Mouse (Mus musculus) kidney, embryonic 15.5 days (tissue): Measurements from ENCODE around the gene Sfxn5. TPM values are rescaled to one million over a fixed set of nuclear protein-coding genes. Genes with fewer than 3 reads are reported as not detected.
A peak's percentile ranks its signal among the peaks of the same experiment; 100 is the strongest.

Experiments used
- ATAC-seq: fragments of 200-750 bp; cut with Nextera tagmentation; replicated peaks from 2 replicates; pipeline ENCODE4 v1.8.0; 2017; ENCODE audit warnings: moderate TSS enrichment; ENCODE audit not compliant: low FRiP score
- H3K27ac ChIP-seq: fragments of 300-500 bp; sonication (generic); 2 replicates; pipeline ENCODE4 v1.5.1; 2015; ENCODE audit warnings: mild to moderate bottlenecking, inconsistent platforms
- H3K27me3 ChIP-seq: fragments of 300-500 bp; sonication (generic); 2 replicates; pipeline ENCODE4 v1.6.1; 2015; ENCODE audit warnings: inconsistent platforms
- H3K36me3 ChIP-seq: fragments of 300-500 bp; sonication (generic); 2 replicates; pipeline ENCODE4 v1.6.1; 2015; ENCODE audit warnings: inconsistent platforms
- H3K4me1 ChIP-seq: fragments of 300-500 bp; sonication (generic); 2 replicates; pipeline ENCODE4 v1.6.1; 2015; ENCODE audit warnings: inconsistent platforms
- H3K4me2 ChIP-seq: fragments of 300-500 bp; sonication (generic); 2 replicates; pipeline ENCODE4 v1.6.1; 2015; ENCODE audit warnings: moderate library complexity, mild to moderate bottlenecking, inconsistent platforms
- H3K4me3 ChIP-seq: fragments of 300-500 bp; sonication (generic); replicated peaks from 2 replicates; pipeline ENCODE4 v1.5.1; 2015; ENCODE audit warnings: mild to moderate bottlenecking, inconsistent platforms
- H3K9ac ChIP-seq: fragments of 300-500 bp; sonication (generic); 2 replicates; pipeline ENCODE4 v1.6.1; 2015; ENCODE audit warnings: mild to moderate bottlenecking, inconsistent platforms
- H3K9me3 ChIP-seq: fragments of 300-500 bp; sonication (generic); replicated peaks from 2 replicates; pipeline ENCODE4 v1.6.1; 2016; ENCODE audit warnings: inconsistent platforms
- WGBS: fragments of 180-500 bp; shearing (Covaris S2); methylation state at CpG from one replicate; pipeline ENCODE4 v1.1.7; 2015; ENCODE audit warnings: mixed read lengths; 5-methylcytosine and 5-hydroxymethylcytosine counted together
- polyA plus RNA-seq: library from polyadenylated mRNA; unstranded; fragments of >200 nt; fragmentation: Nextera tagmentation; extraction: Ambion mirVana; gene quantifications from 2 replicates; pipeline ENCODE4 v1.2.1, GENCODE M21; 2015

Sfxn5 gene
- polyA plus RNA-seq, 1 experiment from 2014 or later = 12.9 TPM

DNA sequence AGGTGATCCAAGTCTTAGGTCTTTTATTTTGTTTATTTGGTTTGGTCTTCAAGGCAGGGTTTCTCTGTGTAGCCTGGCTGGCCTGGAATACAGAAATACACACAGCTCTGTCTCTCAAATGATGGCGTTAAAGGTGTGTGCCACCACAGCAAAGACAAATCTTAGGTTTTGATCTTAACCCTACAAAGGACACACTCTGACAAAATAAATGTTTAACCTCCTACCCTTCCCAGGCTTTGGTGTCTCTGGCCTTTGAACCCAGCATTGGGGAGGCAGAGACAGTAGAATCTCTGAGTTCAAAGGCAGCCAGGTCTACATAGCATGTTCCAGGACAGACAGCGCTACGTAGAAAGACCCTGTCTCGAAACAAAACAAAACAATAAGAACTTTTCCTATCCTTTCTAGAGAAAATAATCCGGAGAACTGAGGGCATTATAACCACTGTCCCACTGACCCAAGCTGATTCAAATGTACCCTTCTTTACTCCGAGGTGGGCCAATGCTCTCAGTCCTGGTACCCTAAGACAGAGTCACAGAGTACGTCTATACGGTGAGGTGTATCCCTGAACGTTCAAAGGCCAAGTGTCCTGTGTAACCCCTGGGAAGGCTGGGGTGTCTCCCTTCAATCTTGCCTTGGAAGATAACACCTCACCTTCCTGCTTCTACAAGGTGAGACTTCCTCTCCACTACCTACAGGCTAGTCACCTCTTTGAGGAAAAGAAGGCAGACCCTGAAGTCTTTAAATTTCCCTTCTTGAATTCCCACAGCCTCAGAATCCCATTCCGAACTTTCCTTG is 40.0 kb upstream of the Sfxn5 start:
- WGBS = 87% methylated on average over 10 of the region's 10 CpGs
- peak overlapping the region; percentile 82 for H3K4me3 ChIP-seq
- H3K4me2 ChIP-seq = peak overlapping the region; percentile 94
- H3K27me3 ChIP-seq = no peaks in the 10 kb centered on the region
- H3K9me3 ChIP-seq = no peaks in the 10 kb centered on the region
- H3K36me3 ChIP-seq = no peaks in the 10 kb centered on the region
- H3K9ac ChIP-seq = peak overlapping the region; percentile 81
- 0 out of 2 replicates have a peak overlapping the region, but pooled peaks have one; percentile 61 for H3K27ac ChIP-seq
- no peak for ATAC-seq
- peaks cover 60% of the 10 kb centered on the region for H3K4me1 ChIP-seq

DNA sequence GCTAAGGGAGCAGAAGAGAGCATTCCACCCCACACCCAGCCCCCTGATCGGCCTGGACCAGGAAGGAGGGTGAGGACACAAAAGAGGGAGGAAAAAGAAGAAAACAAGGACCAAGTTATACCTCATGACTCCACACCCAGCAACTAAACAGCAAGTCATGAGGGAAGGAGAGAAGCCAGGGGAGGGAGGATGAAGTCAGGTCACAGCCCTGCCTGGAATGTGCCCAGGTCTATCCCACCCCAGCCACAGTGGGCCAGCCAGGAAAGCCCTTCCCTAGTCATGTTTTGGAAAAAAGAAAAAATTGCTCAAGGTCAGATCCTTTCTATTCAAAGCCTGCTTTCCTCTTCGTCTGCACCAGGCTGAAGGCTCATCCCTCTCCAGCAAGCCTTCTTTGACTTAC is 39.3 kb upstream of the Sfxn5 start:
- Histone ChIP-seq H3K9ac (0 out of 2 replicates have a peak overlapping the region, but pooled peaks have one; percentile 21), H3K4me2 (peak overlapping the region; percentile 94), H3K4me3 (peak overlapping the region; percentile 15), H3K27ac (no peak overlapping the region), H3K27me3 (no peaks in the 10 kb centered on the region), H3K36me3 (no peaks in the 10 kb centered on the region), H3K9me3 (no peaks in the 10 kb centered on the region), H3K4me1 (peaks cover 62% of the 10 kb centered on the region)
- ATAC-seq = no peak
- 70% methylated on average over 2 of the region's 2 CpGs for WGBS

DNA sequence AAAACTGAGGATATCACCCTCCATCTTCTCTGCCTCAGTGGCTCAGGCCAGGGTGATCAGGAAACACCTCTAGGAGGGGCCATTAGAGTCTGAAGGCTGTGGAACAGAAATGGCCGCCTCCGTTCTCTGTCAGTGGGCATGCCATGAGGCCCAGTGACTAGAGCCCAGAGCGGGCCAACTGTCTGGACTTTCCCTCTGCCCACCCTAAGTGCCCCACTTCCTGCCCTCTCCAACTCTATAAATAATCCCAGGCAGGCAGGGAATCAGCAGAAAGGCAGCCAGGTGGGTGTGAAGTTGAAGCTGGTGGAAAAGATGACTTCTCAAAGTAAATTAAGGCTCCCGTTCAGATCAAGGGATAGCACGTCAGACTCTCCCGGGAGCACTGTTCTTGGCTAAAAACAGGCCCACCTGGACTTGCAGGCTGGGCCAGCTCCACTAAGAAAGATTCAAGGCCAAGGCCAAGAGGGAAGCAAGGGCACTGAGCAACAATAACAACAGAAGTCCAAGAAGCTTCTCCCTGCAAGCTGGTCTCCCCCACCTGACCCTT is 38.7 kb upstream of the Sfxn5 start:
- Histone ChIP-seq H3K4me3 (peak overlapping the region; percentile 15), H3K4me2 (peak overlapping the region; percentile 94), H3K27ac (no peak overlapping the region), H3K4me1 (peaks cover 66% of the 10 kb centered on the region), H3K36me3 (no peaks in the 10 kb centered on the region), H3K9ac (0 out of 2 replicates have a peak overlapping the region, but pooled peaks have one; percentile 21), H3K27me3 (no peaks in the 10 kb centered on the region), H3K9me3 (no peaks in the 10 kb centered on the region)
- WGBS = 74% methylated on average over 6 of the region's 6 CpGs
- ATAC-seq = no peak

DNA sequence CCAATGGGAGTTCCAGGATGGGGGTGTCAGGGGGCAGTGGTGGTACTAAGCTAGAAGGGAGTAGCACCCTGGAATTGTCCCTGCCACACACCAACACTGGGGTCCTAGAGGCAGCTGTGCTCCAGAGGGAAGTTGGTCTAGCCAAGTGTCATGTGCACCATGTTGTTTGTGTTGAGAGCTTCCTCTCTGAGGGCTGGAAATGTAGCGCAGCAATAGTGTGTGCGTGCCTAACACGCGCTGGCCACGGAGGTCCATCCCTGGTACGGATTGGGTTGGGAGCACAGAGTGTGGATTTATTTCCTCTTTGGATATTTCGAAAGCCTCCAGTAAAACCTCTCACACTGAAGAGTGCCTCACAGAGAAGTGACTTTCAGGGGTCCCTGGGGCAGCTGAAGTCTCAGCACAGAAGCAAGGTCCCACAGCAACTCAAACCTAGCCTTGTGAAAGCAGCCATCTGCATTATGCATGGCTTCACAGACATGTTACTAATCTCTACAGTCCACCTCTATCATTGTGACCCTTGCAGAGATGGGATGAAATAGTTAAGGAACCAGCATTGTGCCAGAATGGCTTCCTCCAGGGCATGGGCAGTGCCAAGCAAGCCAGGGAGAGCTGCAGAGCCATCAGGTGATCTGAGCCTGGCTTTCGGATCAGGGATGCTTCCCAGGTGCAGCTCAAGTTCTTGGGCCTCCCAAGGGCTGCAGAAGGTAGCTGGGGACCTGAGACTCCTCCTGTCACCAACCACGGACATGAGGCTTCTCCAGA is 37.6 kb upstream of the Sfxn5 start:
- H3K9me3 ChIP-seq = no peaks in the 10 kb centered on the region
- no peaks in the 10 kb centered on the region for H3K36me3 ChIP-seq
- no peak overlapping the region for H3K4me3 ChIP-seq
- no peaks in the 10 kb centered on the region for H3K27me3 ChIP-seq
- no peak overlapping the region for H3K9ac ChIP-seq
- 95% methylated on average over 9 of the region's 9 CpGs for WGBS
- H3K4me2 ChIP-seq = no peak overlapping the region
- H3K27ac ChIP-seq = no peak overlapping the region
- no peak for ATAC-seq
- H3K4me1 ChIP-seq = peaks cover 74% of the 10 kb centered on the region

DNA sequence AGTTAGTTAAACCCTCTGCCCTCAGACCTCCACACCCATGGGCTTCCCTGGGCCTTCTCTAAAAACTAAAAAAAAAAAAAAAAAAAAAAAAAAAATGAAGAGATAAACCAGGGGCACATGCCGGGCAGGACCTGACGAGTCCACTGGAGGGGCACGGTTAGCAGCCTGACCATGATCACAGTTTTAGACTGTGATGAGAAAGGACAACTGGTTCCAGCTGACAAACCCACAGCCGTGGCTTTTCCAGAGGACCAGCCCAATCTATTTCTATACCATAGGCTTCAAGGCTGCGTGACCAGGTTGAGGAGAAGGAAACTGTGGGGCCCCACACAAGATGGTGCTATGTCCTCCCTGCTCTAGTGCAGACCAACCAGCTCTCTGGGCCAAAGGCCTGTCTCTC is 36.8 kb upstream of the Sfxn5 start:
- peak overlapping the region; percentile 73; the same call in 1 of the 2 replicates for H3K27ac ChIP-seq
- 86% methylated on average over 5 of the region's 5 CpGs for WGBS

DNA sequence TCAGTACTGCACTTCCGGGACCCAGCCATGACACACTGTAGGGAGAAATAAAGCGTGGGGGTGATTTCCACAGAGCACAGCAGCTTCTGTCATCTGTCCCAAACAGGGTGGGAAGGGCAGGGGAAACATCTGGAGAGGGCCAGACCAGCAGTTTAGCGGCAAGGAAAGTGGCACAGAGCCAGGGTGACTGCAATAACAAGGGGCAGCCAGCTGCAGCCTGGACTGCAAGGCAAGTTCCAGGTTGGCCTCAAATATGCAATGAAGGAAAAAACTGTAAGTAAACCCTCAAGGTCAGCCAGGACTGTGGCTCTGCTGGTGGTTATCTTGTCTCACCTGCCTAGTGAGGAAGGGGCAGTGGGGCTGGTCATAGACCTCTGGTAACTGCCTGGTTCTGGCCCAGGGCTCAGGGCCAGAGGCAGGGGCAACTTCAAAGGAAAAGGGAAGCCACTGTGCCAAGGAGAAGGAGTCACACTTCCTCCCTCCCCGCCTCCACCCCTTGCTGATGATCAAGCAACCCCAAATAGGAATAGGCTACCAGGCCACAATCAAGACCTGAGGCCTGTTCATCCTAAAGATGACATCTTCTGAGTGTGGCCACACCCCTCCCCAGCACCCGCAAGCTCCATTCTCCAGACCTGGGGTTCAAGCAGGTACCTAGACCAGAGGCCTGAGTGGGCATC is 36.1 kb upstream of the Sfxn5 start:
- 54% methylated on average over 5 of the region's 5 CpGs for WGBS
- H3K4me2 ChIP-seq = no peak overlapping the region
- H3K27ac ChIP-seq = peak overlapping the region; percentile 73
- H3K36me3 ChIP-seq = no peaks in the 10 kb centered on the region
- no peaks in the 10 kb centered on the region for H3K27me3 ChIP-seq
- H3K9ac ChIP-seq = no peak overlapping the region
- H3K4me3 ChIP-seq = no peak overlapping the region
- H3K9me3 ChIP-seq = no peaks in the 10 kb centered on the region
- 0 out of 2 replicates have a peak, but pooled peaks have one; percentile 1 for ATAC-seq
- H3K4me1 ChIP-seq = peaks cover 67% of the 10 kb centered on the region

More for the DNA sequence above, 36.8 kb upstream of the Sfxn5 start:
- Histone ChIP-seq H3K4me1 (peaks cover 68% of the 10 kb centered on the region), H3K36me3 (no peaks in the 10 kb centered on the region), H3K27me3 (no peaks in the 10 kb centered on the region), H3K4me3 (no peak overlapping the region), H3K9me3 (no peaks in the 10 kb centered on the region), H3K9ac (no peak overlapping the region), H3K4me2 (no peak overlapping the region)
- ATAC-seq = no peak

DNA sequence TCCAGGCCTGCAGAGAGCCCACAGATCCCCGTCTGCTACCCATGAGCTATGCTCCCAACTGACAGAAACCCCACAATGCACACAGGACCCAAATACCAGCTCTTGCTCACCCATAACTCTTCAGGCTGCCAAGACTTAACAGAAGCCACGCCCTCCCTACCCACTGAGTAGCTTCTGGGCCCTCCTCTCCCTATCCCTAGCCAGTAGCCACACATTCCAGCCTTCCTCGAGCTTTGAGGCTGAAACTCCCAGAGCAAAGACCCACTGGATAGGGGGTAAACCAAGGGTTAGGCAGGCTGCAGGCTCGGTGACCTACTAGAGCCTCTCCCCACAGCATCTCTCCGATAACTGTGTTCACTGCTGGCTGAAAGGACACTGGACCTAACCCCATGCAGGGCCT is 35.5 kb upstream of the Sfxn5 start:
- H3K27ac ChIP-seq = peak overlapping the region; percentile 73
- ATAC-seq = no peak

DNA sequence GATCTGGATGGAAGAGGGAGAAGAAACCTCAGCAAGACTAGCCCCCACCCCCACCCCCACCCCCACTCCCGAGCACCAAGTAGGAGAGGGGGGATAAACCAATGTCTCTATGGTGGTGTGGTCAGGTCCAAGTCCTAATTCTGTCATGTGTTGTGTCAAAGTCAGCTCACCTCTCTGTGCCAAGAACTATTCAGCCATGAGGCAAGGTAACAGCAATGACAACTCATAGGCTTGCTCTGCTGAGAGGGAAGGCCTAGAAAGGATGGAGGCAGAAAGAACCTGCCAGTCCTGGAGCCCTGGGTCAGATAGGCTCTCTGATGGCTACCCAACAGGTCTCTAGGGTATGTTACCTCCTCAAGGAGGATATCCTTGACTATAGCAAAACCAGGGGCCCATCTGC is 34.9 kb upstream of the Sfxn5 start:
- H3K4me1 ChIP-seq = peaks cover 58% of the 10 kb centered on the region
- no peak overlapping the region for H3K27ac ChIP-seq
- ATAC-seq = no peak

More for the DNA sequence above, 35.5 kb upstream of the Sfxn5 start:
- H3K4me2 ChIP-seq = no peak overlapping the region
- peaks cover 63% of the 10 kb centered on the region for H3K4me1 ChIP-seq
- no peaks in the 10 kb centered on the region for H3K9me3 ChIP-seq
- no peak overlapping the region for H3K4me3 ChIP-seq
- no peaks in the 10 kb centered on the region for H3K36me3 ChIP-seq
- H3K27me3 ChIP-seq = no peaks in the 10 kb centered on the region
- H3K9ac ChIP-seq = no peak overlapping the region
- WGBS = 63% methylated on average over 5 of the region's 5 CpGs

DNA sequence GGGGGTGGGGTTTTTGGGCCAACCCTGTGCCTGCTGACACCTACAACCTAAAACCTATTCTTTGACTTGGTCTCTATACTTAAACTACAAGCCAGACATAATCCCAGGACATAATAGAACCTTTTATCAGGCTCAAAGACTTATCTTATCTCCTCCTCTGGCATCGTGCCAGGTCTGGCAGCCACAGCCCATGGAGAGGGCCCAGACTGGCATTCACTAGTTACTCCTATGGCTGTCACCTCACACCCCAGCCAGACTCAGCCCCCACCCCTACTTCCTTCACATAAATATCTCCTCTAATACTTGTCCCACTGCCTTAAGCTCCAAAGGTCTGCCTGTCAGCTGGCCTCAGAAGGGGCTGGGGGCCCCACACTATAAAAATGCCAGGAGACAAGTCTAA is 33.2 kb upstream of the Sfxn5 start:
- H3K36me3 ChIP-seq = no peaks in the 10 kb centered on the region
- no peak for ATAC-seq
- WGBS = 68% methylated on average over 1 of the region's 1 CpGs
- no peaks in the 10 kb centered on the region for H3K27me3 ChIP-seq
- H3K4me1 ChIP-seq = peaks cover 40% of the 10 kb centered on the region
- 0 out of 2 replicates have a peak overlapping the region, but pooled peaks have one; percentile 39 for H3K27ac ChIP-seq
- H3K4me2 ChIP-seq = no peak overlapping the region
- H3K9me3 ChIP-seq = no peaks in the 10 kb centered on the region
- H3K9ac ChIP-seq = no peak overlapping the region
- H3K4me3 ChIP-seq = no peak overlapping the region

More for the DNA sequence above, 34.9 kb upstream of the Sfxn5 start:
- H3K9me3 ChIP-seq = no peaks in the 10 kb centered on the region
- no peak overlapping the region for H3K4me3 ChIP-seq
- WGBS = 94% methylated on average over 1 of the region's 1 CpGs
- H3K36me3 ChIP-seq = no peaks in the 10 kb centered on the region
- no peak overlapping the region for H3K9ac ChIP-seq
- H3K27me3 ChIP-seq = no peaks in the 10 kb centered on the region
- H3K4me2 ChIP-seq = no peak overlapping the region

DNA sequence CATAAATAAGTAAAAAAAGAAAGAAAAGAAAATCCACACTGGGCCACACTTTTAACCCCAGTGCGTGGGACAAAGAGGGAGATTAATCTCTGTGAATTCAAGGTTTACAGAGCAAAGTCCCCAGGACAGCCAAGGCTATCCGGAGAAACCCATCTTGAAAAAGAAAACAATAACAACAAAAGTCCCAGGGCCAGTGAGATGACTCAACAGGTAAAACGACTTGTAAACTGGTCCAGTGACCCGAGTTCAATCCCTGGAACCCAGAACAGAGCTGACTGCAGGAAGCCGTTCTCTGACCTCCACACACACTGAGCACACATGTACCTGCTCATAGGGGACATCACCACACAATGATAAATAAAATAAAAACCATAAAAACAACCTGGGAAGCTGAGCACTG is 31.2 kb upstream of the Sfxn5 start:
- no peaks in the 10 kb centered on the region for H3K36me3 ChIP-seq
- H3K4me1 ChIP-seq = peaks cover 33% of the 10 kb centered on the region
- H3K9ac ChIP-seq = no peak overlapping the region
- 64% methylated on average over 5 of the region's 5 CpGs for WGBS
- H3K4me3 ChIP-seq = no peak overlapping the region
- no peak overlapping the region for H3K4me2 ChIP-seq
- H3K9me3 ChIP-seq = no peaks in the 10 kb centered on the region
- no peak overlapping the region for H3K27ac ChIP-seq
- ATAC-seq = no peak
- H3K27me3 ChIP-seq = no peaks in the 10 kb centered on the region

DNA sequence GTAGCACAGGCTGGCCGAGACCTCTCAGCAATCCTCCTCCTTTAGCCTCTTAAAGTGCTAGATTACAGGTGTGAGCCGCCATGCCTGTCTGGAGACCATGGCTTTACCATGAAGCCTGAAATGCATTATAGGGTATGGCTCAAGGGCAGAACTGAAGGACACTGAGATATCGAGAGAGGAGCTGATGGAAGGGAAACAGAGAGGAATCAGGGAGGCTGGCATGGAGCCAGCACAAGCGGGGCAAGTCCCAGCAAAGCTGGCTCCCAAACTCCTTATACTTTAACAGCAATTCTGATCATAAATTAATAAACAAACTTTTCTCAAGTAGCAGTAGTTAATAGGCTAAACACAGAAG is 30.7 kb upstream of the Sfxn5 start:
- Histone ChIP-seq H3K27ac (no peak overlapping the region), H3K36me3 (no peaks in the 10 kb centered on the region), H3K4me2 (no peak overlapping the region), H3K27me3 (no peaks in the 10 kb centered on the region), H3K9me3 (no peaks in the 10 kb centered on the region), H3K4me1 (peaks cover 27% of the 10 kb centered on the region), H3K9ac (no peak overlapping the region), H3K4me3 (no peak overlapping the region)
- ATAC-seq = no peak
- WGBS = 78% methylated on average over 4 of the region's 4 CpGs
